Mouse (Mus musculus) adrenal gland (tissue): ENCODE results near the gene G2e3.

Experiments used
- intact Hi-C: fragments of 180-260 bp; cut with DNase I; formaldehyde crosslinking; loops from one replicate; pipeline ENCODE4 v1.15.1; 2025
- long read RNA-seq, 2 experiments: library from polyadenylated mRNA; unstranded; transcript quantifications; one replicate each; pipeline ENCODE4 v2.0.0; 2020; ENCODE audit warnings: borderline replicate concordance in 1 of 2; ENCODE audit not compliant: insufficient replicate concordance in 1 of 2

The G2e3 gene
- long read RNA-seq, experiment 1, full-length matches to known transcripts: 1 of 3 reads
- long read RNA-seq, experiment 1, partial matches to known transcripts: 0 of 3 reads
- long read RNA-seq, experiment 1, other reads (novel, unspliced or antisense): 2 of 3 reads
- long read RNA-seq, experiment 2, partial matches to known transcripts: 8 of 9 reads
- long read RNA-seq, experiment 2, other reads (novel, unspliced or antisense): 0 of 9 reads

DNA sequence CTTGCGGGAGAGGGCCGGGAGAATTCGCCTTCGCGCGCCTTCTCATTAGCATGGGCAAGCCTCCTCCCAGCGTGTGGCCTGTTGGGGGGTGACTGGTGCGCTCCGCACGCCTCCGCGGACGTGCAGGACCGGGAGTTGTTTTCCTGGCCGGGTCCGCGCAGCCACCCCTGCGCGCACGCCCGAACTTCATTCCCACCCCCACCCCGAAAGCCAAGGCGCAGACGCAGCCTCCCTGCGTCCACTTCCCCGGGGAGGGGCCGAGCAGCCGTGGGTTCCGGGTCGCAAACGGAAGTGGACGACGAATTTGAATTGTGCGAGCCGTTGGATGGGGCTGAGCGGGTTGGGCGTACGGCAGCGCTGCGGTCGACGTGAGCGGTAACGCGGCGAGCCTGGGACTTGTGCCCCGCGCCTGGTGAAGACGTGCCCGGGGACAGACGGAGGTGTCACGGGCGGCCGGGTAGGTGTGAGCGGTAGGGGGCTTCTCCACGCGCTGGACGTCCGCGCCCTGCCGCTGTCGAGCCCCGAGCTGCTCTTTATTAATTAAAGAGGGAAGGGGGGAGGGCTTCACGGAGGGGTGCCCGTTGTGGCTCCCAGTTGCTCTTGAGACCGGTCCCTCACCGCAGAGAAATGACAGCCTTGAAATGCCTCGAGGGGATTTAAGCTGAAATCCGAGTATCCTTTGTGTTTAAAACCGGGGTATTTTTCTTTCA lies at the start of gene G2e3:
G2e3 (plus strand) TSS at position 74 of the 710 bp plus-strand sequence.
- intact Hi-C loops: no loop called here

DNA sequence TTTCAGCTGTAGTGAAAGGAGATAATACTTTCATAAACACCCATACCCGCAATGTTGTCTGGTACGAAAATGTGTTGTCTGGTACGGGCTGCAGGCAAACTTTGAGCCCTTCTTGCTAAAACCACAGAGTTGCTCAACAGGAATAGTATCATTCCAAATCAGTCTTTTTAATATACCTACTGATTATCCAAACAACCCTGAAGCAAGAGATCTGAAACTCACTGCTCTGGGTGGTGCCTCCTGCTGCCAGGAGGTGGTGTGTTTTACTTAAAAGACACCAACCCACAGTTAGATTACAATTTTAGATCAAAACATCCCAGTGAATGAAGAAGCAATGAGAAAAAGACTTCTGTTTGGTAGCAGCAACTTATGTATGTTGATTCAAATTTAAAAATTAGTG lies 24.3 kb upstream of the G2e3 start:
- intact Hi-C loops: no loop called here

GRCm38 (mm10) chr12:51326819-51327218 lies 21.0 kb upstream of the G2e3 start:
- intact Hi-C loops: no loop called here

- intact Hi-C loops: no loop called here
Observed at GRCm38 (mm10) chr12:51337014-51337413, 10.8 kb upstream of the G2e3 start.

- intact Hi-C loops: no loop called here
Observed at GRCm38 (mm10) chr12:51346121-51346520, 1.7 kb upstream of the G2e3 start.

GRCm38 (mm10) chr12:51348698-51348998 lies 787 bp downstream of the G2e3 start:
- intact Hi-C loops: no loop called here

DNA sequence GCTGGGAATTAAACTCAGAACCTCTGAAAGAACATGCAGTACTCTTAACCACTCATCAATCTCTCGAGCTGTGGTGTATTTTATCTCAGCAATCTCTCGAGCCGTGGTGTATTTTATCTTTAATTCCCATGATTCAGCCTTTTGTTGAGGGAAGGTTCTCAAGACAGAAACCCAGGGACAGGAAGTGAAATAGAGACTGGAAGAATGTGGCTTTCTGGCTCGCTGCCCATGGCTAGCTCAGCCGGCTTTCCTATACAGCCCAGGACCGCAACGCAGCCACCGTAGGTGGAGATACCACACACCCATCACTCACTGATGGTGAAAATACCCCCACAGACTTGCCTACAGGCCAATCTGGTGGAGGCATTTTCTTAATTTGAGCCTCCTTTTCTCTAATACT lies 7.4 kb downstream of the G2e3 start:
- intact Hi-C loops: no loop called here

GRCm38 (mm10) chr12:51361294-51361693 lies 13.4 kb downstream of the G2e3 start:
- intact Hi-C loops: no loop called here

GRCm38 (mm10) chr12:51362898-51363297 lies 15.0 kb downstream of the G2e3 start:
- intact Hi-C loops: no loop called here

DNA sequence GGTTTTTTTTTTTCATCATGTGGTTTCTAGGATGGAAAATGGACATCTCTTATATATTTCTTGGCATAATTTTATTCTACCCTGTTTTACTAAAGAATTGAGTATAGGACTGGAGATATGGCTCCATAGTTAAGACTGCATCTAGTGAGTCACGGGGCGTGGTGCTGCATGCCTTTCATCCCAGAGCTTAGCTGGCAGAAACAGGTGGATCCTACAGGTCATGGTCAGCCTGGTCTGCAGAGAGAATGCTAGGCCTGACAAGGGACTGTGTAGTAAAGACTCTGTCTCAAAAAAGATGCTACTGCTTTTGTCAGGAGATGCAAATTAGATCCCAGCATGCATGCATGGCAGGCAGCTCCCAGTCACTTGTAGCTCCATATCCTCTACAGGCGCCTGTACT lies 20.6 kb downstream of the G2e3 start:
- intact Hi-C loops: no loop called here

GRCm38 (mm10) chr12:51377003-51377887 lies 29.4 kb downstream of the G2e3 start, which contains the start of gene Scfd1:
TSS of gene Scfd1 (plus strand) at chr12:51377510.
- intact Hi-C loops: no loop called here

DNA sequence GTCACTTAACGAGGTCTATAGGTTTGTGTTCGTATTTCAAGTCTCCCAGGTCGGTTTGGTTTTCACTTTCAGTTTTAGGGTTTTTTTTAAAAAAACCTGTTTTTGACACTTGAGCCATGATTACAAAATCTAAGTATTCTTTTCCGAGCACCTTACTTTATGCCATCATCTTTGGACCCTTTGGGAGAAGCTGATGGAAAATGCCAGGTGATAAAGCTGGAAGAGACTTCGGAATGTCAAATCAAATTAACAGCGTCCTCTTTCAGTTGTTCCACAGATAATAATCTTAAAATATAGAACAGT lies 30.0 kb downstream of the G2e3 start:
- intact Hi-C loops: no loop called here

GRCm38 (mm10) chr12:51399871-51400270 lies 52.0 kb downstream of the G2e3 start:
- intact Hi-C loops: loop anchor here (10.0 kb wide), 2 partner anchors 215 to 365 kb away; no protein-coding TSS in a partner anchor

DNA sequence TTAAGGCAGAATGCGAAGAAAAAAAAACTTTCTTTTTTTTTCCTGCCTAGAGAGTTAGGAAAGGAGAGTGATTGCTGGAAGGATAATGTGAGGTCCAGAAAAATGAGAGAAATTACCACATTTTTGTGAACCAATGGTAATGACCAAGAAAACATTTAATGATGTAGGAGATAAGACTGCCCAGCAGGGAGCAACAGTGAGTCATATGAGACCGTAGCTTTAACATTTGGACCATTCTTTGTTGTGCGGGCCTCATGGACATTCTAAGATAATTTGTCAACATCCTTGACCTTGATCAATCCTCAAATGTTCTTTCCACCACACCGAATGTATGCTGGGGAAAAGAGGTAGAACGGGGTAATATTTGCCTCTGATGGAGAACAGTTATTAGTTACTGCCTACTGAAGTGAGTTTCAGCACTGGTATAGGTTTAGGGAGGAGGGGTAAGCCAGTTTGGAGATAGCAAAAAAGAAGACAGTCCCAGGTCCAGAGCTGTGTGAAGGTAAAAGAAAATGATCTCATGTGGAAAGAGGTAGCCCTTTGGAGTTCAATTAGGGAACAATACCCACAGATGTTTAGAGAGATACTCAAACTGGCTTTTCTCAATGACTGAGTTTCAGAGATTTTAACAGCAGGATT lies 54.3 kb downstream of the G2e3 start:
- intact Hi-C loops: loop anchor here (10.0 kb wide), 1 partner anchor 213 kb away; no protein-coding TSS in a partner anchor

DNA sequence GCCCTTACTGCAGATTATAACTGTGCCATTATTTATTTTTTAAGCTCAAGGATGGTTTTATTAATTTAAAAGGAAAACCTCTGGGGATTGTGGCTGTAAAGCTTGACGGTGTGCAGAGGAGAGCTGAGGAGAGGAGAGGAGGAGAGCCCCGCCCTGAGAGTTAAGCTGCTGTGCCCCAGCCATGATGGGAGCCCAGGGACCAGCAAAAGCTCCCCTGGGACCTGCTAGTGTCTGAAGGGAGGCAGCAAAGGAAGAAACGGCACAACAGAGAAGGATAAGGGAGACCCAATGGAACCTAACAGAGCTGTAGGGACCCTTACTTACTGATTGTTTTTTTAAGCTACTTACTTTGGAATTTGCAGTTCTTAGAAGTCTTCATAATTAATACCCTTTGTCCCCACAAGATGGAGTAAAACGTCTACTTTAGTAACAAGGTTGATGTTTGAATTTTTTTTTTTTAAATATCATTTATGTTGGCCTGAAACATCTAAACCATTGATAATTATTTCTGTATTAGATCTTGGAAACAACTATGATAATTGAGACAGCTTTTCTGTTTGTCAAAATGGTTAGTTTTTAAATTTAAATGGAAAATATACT lies 56.2 kb downstream of the G2e3 start:
- intact Hi-C loops: loop anchor here (10.0 kb wide), 1 partner anchor 211 kb away; no protein-coding TSS in a partner anchor

DNA sequence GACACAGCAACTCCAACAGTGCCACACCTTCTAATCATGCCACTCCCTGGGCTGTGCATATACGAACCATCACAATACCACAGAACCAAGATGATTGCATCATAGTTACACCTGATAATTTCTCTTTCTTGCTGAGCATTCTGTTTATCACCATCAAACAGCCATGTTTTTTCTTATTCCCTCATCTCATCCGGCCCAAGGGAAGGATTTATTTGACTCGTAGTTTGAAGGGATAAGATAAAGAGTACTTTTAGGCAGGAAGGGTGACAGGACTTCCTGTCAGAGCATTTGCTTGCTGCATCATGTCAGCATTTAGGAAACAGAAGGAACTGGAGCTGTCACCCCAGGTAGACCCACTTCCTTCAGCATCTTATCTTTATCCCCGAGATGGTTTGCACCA lies 63.5 kb downstream of the G2e3 start:
- intact Hi-C loops: no loop called here
